Mouse (Mus musculus): ENCODE measurements around the gene Sf3a1. TPM values are rescaled to one million over a fixed set of nuclear protein-coding genes. Genes with fewer than 3 reads are reported as not detected.

The Sf3a1 gene
- polyA plus RNA-seq, 1 experiment: 165 TPM

DNA sequence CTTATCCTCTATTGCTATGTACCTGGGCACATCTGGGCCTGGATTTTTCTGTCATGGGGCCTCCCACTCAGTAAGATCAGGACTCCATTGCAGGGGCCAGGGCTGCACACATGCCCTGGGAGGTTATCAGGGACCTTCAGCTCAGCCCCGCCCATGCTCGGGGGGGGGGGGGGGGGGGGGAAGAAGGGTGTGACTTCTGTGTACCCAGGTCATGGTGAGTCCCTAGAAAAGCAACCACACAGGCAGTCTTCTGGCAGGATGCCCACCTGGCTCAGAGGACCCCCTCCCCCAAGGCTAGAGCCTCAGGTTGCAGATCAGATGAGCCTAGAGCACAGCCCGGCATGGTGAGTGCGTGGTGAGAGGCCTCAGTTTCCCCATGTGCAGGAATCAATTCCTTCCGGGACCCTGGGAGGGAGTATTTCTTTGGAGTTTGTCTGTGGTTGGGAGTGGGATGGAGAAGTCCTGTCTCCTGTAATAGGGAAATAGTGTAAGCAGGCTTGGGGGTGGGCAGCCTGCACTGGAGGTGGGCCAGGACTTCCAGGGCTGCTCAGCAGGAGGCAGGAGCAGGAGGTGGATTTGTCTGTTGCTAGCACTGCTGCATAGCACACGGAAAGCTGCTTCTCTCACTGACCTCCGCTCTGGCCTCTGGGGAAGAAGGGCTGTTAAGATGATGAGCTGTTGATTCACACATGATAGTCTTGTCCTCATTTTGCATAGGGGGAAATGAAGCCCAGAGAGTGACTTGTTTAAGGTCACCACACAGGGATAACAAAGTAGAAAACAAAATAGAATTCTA, 63.4 kb downstream of the Sf3a1 start:
- 41% methylated on average over 7 of the region's 7 CpGs for WGBS
- Histone ChIP-seq H3K27ac (ENCODE audit: insufficient read depth, low read depth, low read length) (no peak overlapping the region), H3K4me1 (ENCODE audit: control insufficient read depth, insufficient read depth, low read length) (peaks cover 6% of the 10 kb centered on the region; the same call in 1 of the 2 replicates), H3K4me3 (ENCODE audit: insufficient read depth, low read depth, low read length) (no peak overlapping the region)
- TF ChIP-seq POLR2A (IDR thresholded peaks at IDR 0.05; ENCODE audit: insufficient read depth, low read depth, low read length) (no peak), CTCF (IDR thresholded peaks at IDR 0.05; ENCODE audit: insufficient read depth, low read depth, low read length) (no peak)

DNA sequence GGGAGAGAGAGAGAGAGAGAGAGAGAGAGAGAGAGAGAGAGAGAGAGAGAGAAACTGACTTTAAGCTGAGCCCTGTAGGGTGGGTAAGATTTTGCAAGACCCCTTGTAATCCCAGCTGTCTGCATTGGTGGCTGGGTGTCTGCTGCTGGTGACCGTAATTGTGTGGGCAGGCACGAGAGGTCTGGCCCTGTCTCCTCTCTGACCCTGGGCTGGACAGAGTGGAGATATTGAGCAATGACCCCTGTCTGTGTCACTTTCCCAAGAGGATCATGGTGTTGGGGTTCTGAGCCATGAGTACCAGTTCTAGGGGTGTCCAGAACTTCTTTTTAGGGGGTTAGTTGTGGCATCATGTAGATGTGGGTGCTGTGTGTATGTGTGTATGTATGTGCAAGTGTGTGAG, 64.1 kb downstream of the Sf3a1 start:
- Histone ChIP-seq H3K4me1 (ENCODE audit: control insufficient read depth, insufficient read depth, low read length) (peaks cover 5% of the 10 kb centered on the region; the same call in 1 of the 2 replicates), H3K4me3 (ENCODE audit: insufficient read depth, low read depth, low read length) (no peak overlapping the region), H3K27ac (ENCODE audit: insufficient read depth, low read depth, low read length) (no peak overlapping the region)
- TF ChIP-seq POLR2A (IDR thresholded peaks at IDR 0.05; ENCODE audit: insufficient read depth, low read depth, low read length): no peak
- no peak for TF ChIP-seq CTCF (IDR thresholded peaks at IDR 0.05; ENCODE audit: insufficient read depth, low read depth, low read length)
- 77% methylated on average over 2 of the region's 2 CpGs for WGBS

DNA sequence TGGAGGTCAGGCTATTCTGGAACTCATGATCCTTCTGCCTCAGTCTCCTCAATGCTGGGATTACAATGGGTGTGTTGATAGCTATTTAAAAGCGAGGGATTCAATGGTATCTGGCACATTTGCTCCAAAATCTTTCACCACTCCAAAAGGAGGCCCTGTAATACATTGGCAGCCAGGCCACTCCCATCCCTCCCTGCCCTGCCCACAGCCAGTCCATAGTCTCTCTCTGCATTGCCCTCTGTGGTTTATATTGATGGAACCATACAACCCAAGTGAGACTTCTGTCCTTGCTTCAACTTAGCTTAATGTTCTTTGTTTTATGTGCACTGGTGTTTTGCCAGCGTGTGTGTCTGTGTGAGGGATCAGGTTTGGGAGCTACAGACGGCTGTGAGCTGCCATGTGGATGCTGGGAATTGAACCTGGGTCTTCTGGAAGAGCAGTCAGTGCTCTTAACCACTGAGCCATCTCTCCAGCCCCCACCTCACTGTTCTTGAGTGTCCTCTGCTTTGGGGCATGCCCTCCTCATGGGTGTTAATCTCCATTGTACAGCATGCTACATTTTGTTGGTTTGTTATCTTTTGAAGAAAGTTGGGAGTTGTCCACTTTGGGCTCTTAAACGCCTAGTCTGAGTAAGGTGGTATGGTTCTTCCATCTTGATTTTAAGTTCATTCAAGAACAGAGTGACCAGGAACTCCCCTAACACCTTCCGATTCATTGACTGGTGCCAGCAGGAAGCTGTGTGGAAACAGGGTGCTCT, 66.6 kb downstream of the Sf3a1 start:
- Histone ChIP-seq H3K27ac (ENCODE audit: insufficient read depth, low read depth, low read length) (no peak overlapping the region), H3K4me1 (ENCODE audit: control insufficient read depth, insufficient read depth, low read length) (no peaks in the 10 kb centered on the region; the same call in 1 of the 2 replicates), H3K4me3 (ENCODE audit: insufficient read depth, low read depth, low read length) (no peak overlapping the region)
- TF ChIP-seq CTCF (IDR thresholded peaks at IDR 0.05; ENCODE audit: insufficient read depth, low read depth, low read length) (no peak), POLR2A (IDR thresholded peaks at IDR 0.05; ENCODE audit: insufficient read depth, low read depth, low read length) (no peak)
- WGBS: 93% methylated on average over 5 of the region's 5 CpGs

DNA sequence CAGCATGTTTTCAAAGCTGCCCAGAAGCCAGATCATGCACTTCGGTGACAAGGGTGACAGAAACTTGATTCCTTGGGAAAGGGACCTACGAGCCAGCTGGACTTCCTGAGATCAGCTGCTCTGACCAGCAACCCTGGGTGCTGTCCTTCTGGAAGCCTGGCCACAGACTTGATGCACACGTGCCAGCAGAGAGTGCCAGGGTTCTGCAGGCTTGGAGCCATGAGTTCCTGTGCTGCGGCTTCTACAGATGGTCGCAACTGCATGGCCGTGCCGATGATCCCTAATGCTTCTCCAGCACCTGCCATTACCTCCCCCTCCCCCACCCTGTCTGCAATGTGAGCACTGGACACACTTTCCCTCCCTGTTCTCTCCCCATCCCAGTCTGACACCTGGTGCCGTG, 68.3 kb downstream of the Sf3a1 start:
- WGBS: 38% methylated on average over 8 of the region's 8 CpGs
- TF ChIP-seq POLR2A (IDR thresholded peaks at IDR 0.05; ENCODE audit: insufficient read depth, low read depth, low read length) (no peak), CTCF (IDR thresholded peaks at IDR 0.05; ENCODE audit: insufficient read depth, low read depth, low read length) (no peak)
- no peak overlapping the region for H3K4me3 ChIP-seq (ENCODE audit: insufficient read depth, low read depth, low read length)
- no peak overlapping the region for H3K27ac ChIP-seq (ENCODE audit: insufficient read depth, low read depth, low read length)
- no peaks in the 10 kb centered on the region; the same call in 1 of the 2 replicates for H3K4me1 ChIP-seq (ENCODE audit: control insufficient read depth, insufficient read depth, low read length)

DNA sequence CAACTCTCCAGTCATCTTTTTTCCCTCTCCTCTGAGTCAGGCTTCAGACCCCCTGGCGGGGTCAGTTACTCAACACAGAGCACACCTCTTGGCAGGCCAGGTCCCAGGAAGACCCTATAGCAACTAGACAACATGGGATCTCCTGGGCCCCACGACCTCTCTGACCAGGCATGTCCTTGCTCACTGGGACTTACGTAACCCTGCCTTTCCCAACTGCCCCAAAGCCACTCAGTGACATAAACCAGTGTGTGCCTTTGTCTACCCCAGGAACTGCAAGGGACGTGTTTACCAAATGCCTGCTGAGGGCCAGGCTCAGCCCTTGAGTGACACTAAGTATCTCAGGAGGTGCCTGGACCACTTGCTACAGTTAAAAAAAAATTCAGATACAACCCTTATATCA, 69.7 kb downstream of the Sf3a1 start:
- Histone ChIP-seq H3K27ac (ENCODE audit: insufficient read depth, low read depth, low read length) (no peak overlapping the region), H3K4me1 (ENCODE audit: control insufficient read depth, insufficient read depth, low read length) (no peaks in the 10 kb centered on the region), H3K4me3 (ENCODE audit: insufficient read depth, low read depth, low read length) (no peak overlapping the region)
- WGBS: 90% methylated on average over 4 of the region's 4 CpGs
- TF ChIP-seq POLR2A (IDR thresholded peaks at IDR 0.05; ENCODE audit: insufficient read depth, low read depth, low read length): no peak
- no peak for TF ChIP-seq CTCF (IDR thresholded peaks at IDR 0.05; ENCODE audit: insufficient read depth, low read depth, low read length)

DNA sequence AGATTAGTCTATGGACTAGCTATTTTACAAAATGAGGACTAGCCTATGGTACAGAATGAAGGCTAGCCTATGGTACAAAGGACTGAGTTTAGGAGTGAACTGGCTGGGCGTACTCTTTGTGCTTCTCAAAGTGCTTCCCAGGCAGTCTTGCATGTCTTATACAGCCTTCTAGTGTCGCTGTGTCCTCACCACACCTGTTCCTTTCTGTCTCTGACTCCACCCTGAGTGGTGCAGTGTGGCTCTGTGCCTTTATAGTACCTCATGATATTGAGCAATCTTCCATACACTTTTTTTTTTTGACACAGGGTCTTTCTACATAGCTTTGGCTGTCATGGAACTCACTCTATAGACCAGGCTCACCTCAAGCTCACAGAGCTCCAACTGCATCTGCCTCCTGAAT, 71.3 kb downstream of the Sf3a1 start:
- WGBS: 94% methylated on average over 2 of the region's 2 CpGs
- Histone ChIP-seq H3K4me1 (ENCODE audit: control insufficient read depth, insufficient read depth, low read length) (no peaks in the 10 kb centered on the region), H3K4me3 (ENCODE audit: insufficient read depth, low read depth, low read length) (no peak overlapping the region), H3K27ac (ENCODE audit: insufficient read depth, low read depth, low read length) (no peak overlapping the region)
- TF ChIP-seq POLR2A (IDR thresholded peaks at IDR 0.05; ENCODE audit: insufficient read depth, low read depth, low read length) (no peak), CTCF (IDR thresholded peaks at IDR 0.05; ENCODE audit: insufficient read depth, low read depth, low read length) (no peak)

Other genes with a start within 250 kb of the Sf3a1 start
- gene Slc35e4, start 245.7 kb upstream of the Sf3a1 start, polyA plus RNA-seq (2012; ENCODE audit: insufficient read depth, insufficient read length, low replicate concordance, missing spikeins): not detected in 2 replicates
- gene Tcn2, start 228.2 kb upstream of the Sf3a1 start, polyA plus RNA-seq (2012; ENCODE audit: insufficient read depth, insufficient read length, low replicate concordance, missing spikeins): not detected in 2 replicates
- gene Pes1, start 196.4 kb upstream of the Sf3a1 start, polyA plus RNA-seq (2012; ENCODE audit: insufficient read depth, insufficient read length, low replicate concordance, missing spikeins): not detected in 2 replicates
- not detected in 2 replicates for gene 4930556J24Rik, start 183.6 kb upstream of the Sf3a1 start, polyA plus RNA-seq (2012; ENCODE audit: insufficient read depth, insufficient read length, low replicate concordance, missing spikeins)
- gene Gal3st1, start 176.7 kb upstream of the Sf3a1 start, polyA plus RNA-seq (2012; ENCODE audit: insufficient read depth, insufficient read length, low replicate concordance, missing spikeins): not detected in 2 replicates
- not detected in 2 replicates for gene Sec14l4, start 128.9 kb upstream of the Sf3a1 start, polyA plus RNA-seq (2012; ENCODE audit: insufficient read depth, insufficient read length, low replicate concordance, missing spikeins)
- not detected in 2 replicates for gene Sec14l3, start 95.5 kb upstream of the Sf3a1 start, polyA plus RNA-seq (2012; ENCODE audit: insufficient read depth, insufficient read length, low replicate concordance, missing spikeins)
- not detected in 2 replicates for gene Mtfp1, start 64.9 kb upstream of the Sf3a1 start, polyA plus RNA-seq (2012; ENCODE audit: insufficient read depth, insufficient read length, low replicate concordance, missing spikeins)
- gene Sec14l2, start 36.9 kb upstream of the Sf3a1 start, polyA plus RNA-seq (2012; ENCODE audit: insufficient read depth, insufficient read length, low replicate concordance, missing spikeins): not detected in 2 replicates
- not detected in 2 replicates for gene Rnf215, start 25.1 kb upstream of the Sf3a1 start, polyA plus RNA-seq (2012; ENCODE audit: insufficient read depth, insufficient read length, low replicate concordance, missing spikeins)
- gene Ccdc157, start 57 bp upstream of the Sf3a1 start, polyA plus RNA-seq (2012; ENCODE audit: insufficient read depth, insufficient read length, low replicate concordance, missing spikeins): not detected in 2 replicates
- not detected in 2 replicates for gene Tbc1d10a, start 26.4 kb downstream of the Sf3a1 start, polyA plus RNA-seq (2012; ENCODE audit: insufficient read depth, insufficient read length, low replicate concordance, missing spikeins)
- not detected in 2 replicates for gene Castor1, start 57.9 kb downstream of the Sf3a1 start, polyA plus RNA-seq (2012; ENCODE audit: insufficient read depth, insufficient read length, low replicate concordance, missing spikeins)
- gene Osm, start 76.1 kb downstream of the Sf3a1 start, polyA plus RNA-seq (2012; ENCODE audit: insufficient read depth, insufficient read length, low replicate concordance, missing spikeins): not detected in 2 replicates
- gene Lif, start 97.2 kb downstream of the Sf3a1 start, polyA plus RNA-seq (2012; ENCODE audit: insufficient read depth, insufficient read length, low replicate concordance, missing spikeins): not detected in 2 replicates

Data from olfactory bulb, adult 2 months (tissue).